Mouse (Mus musculus) liver, postnatal 0 days (tissue): ENCODE data around the gene Ptgr1.

Experiments used
- CTCF ChIP-seq: sonication (generic); IDR thresholded peaks from 2 replicates; pipeline ENCODE4 v1.5.1; 2016; ENCODE audit warnings: antibody characterized with exemption, low read depth
- EP300 ChIP-seq: IDR thresholded peaks from 2 replicates; pipeline ENCODE4 v1.6.1; 2016; ENCODE audit warnings: antibody characterized with exemption, low read depth, mild to moderate bottlenecking

DNA sequence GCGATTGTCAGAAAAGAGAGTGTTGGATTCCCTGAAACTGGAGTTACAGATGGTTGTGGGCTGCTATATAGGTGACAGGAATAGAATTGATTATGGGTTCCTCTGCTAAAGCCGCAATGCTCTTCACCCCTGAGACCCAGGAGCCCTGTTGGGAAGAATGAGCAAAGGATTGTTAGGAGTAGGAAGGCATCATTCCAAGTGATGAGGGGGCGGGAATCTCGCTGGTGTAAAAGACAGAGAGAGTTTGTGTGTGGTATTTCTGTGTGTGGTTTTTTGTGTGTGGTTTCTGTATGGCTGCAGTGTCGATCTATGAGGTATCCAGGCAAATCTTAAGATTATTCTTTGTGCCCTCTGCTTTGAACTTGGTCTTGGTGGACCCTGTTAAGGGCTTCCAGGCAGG lies 42.2 kb downstream of the Ptgr1 start:
- TF ChIP-seq EP300 (no peak), CTCF (no peak)
